Mouse (Mus musculus) layer of hippocampus, postnatal 25 days (tissue): ENCODE results near the gene Reg3a. TPM values are rescaled to one million over a fixed set of nuclear protein-coding genes. Genes with fewer than 3 reads are reported as not detected.
A peak's percentile ranks its signal among the peaks of the same experiment; 100 is the strongest.
"Not testable (repeated sequence)": the region's sequence is repeated elsewhere in the genome, so short reads cannot be mapped to it uniquely, and the experiment has no call there.

Source experiments
- DNase-seq, 2 experiments: peaks; one replicate each; pipeline ENCODE4 v3.0.0; 2022; ENCODE audit warnings: mixed read lengths in 2 of 2, low spot score in 1 of 2; ENCODE audit errors: extremely low spot score in 1 of 2
- total RNA-seq, 2 experiments: library from RNA; stranded (reverse); gene quantifications; 2 replicates each; pipeline ENCODE4 v1.2.3; 2021

Reg3a gene
- not detected for total RNA-seq

DNA sequence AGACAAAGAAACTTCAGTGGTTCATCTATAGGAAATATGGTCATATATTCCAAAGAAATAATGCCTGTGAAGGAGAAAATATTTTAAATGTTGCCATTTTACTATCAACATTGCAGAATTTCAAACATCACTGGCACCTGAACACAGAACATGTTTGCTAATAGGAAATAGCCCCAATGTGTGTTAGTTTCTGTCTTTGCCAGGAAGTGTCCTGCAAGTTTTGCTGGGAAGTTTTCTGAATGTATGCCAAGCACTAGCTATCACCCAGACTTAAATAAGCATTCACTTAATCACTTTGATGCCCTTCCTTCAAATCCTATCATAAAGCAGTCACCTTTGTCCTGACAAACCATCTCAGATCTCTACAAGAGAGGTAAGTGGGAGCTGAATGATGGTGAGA lies at the start of gene Reg3a:
Gene Reg3a (plus strand): TSS at position 301 of the 400 bp plus-strand sequence.
- no peak for DNase-seq

DNA sequence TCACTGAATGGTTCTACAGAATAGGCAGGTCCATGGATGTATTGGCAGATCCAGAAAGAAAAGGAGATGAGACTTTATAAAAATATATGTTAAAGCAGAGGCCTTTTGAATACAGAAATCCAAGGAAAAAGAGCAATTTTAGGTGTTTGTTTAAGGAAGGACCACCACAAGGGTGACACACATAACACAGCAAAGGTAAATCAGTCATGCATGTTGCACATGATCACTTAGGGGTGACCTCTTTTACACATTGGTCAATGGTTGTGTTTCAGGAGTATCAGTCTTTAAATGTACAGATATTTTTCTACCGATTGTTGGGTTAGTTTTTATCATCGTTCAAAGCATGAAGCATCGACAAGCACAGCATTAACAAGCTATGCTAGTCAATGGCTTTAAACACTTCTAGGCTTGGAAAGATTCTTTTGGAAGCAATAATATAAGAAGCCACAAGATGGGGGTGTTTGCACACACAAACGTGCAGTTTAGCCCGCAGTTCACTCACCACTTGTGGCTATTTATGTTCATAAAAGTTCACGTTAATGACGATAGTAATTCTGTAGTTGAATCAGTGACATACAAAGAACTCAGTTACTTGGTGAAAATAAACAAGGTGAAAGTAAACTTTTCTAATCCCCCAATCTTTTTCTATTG lies 48.5 kb upstream of the Reg3a start:
- DNase-seq, result peak in 1 of 2 experiments; percentile 9

DNA sequence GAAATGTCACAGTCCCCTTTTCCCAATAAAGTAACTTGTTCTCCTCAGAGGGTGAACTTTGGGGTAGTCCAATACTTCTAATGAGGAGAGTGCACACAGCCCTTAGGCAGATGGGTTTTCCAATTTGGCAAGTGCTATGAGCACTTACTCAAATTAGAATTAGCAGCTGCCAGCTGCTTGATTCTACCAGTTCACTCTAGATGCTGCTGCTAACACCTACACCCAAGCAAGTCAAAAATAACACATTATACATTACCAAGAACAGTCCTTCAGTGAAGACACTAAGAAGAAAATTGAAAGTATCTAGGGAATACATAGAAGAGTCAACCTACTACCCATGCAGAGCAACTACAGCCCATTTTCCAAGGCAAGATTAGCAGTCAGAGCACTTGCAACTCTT lies 40.2 kb upstream of the Reg3a start:
- no peak for DNase-seq

DNA sequence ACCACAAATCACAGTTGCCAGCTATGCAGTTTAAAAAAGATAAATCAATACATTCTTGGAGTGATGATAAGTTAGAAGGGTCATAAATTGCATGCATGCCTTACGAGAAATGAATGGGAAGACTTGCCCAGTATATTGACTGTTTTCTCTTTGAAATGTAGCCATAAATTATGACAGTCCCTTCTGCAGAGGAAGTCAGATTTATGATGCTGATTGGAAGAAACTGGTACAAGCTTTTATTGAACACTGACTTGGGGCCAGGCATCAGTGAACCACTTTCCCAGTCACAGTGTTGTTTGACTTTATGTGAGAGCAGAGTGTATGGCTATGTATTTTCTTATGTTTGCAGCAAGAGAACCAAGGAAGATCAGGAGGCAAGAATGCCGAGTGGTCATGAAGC lies 38.8 kb upstream of the Reg3a start:
- DNase-seq, result no peak

DNA sequence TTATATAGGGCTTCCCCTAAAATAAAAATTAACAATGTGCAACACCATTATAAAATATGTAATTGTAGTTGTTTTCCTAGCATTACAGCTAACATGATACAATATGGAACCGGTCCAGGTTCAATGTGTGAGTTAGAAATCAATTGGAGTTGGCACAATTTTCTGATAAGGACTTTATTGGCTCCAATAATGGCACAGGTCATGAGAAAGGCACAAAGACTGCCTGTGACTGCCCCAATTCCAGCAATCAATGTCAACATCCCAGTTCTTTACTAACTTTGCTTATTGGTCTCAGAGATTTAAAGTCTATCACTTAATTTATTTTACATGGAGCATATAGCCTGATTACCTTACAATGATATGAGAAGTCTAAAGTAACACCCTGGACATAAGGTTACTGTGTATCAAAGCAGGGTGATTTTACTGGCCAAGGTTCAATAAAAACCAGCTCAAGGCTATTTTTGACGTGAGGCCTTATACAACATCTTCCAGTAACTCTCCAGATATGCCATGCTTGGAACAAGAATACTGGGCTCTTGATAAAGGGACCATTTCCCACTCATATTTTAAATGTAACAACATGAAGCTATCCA lies 18.4 kb upstream of the Reg3a start:
- DNase-seq, result no peak

DNA sequence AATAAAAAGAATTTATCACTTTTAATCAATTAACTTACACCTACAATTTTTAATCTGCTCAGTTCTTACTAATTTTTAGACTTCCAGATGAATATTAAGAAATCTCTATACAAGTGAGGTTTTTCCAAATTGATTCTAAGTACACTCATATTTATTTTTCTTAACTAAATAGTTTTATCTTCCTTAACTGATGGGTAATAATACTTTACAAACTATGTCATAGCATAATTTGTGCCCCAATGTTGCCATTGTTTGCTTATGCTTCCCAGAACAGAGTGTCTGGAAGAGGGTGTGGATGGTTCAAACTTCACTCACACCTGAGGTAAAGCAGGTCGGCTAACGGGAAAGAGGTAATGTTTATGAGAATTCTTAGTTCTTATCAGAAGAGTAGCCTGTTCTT lies 10.2 kb upstream of the Reg3a start, which contains the start of gene Reg3b:
Gene Reg3b (plus strand): TSS at position 301 of the 400 bp plus-strand sequence.
- no peak for DNase-seq

DNA sequence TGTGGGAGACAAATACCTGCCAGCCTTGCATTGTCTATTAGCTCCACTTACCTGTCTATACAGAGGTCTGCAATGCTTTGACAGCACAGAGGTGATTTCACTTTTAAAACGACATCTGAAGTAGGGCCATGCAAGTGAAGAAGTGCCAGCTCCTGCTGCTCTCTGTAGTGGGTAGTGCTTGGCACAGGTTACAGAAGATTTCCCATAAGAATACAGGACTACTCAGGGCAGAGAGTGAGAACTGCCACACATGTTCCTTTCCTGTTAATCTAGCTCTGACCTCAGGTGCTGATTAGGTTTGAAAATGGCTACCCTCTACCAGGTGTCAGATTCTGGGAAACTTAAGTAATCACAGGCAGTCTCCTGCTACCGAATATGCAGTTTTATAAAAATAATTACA lies 1.7 kb upstream of the Reg3a start, which contains the start of gene Reg3d:
Gene Reg3d (minus strand): TSS at position 101 of the 400 bp plus-strand sequence.
- DNase-seq, result no peak

DNA sequence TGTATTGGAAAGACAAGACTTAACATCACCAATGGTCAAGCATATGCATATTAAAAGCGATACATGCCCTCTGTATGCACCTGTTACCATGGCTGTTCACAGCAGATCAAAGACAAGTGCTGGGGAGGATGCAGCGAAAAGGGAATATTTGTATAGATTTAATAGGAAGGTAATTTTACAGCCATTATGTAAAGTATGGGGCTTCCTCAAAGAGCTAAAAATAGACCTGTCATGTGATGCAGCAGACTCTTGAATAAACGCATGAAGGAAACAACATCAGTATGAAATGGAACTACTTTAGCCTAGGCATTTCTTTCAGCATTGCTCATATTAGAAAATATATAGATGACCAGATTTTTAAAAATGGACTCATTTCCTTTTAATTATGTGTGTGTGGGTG lies 5.1 kb downstream of the Reg3a start:
- no peak for DNase-seq

DNA sequence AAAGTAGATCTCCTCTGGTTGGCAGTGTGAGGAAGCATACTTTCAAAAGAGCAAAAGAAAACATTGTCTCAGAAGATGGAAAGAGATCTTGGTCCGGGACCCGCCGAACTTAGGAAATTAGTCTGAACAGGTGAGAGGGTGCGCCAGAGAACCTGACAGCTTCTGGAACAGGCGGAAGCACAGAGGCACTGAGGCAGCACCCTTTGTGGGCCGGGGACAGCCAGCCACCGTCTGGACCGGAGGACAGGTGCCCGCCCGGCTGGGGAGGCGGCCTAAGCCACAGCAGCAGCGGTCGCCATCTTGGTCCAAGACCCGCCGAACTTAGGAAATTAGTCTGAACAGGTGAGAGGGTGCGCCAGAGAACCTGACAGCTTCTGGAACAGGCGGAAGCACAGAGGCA lies 14.8 kb downstream of the Reg3a start, which contains the start of gene Reg2:
Gene Reg2 (plus strand): TSS at position 301 of the 400 bp plus-strand sequence.
- not testable (repeated sequence) for DNase-seq

DNA sequence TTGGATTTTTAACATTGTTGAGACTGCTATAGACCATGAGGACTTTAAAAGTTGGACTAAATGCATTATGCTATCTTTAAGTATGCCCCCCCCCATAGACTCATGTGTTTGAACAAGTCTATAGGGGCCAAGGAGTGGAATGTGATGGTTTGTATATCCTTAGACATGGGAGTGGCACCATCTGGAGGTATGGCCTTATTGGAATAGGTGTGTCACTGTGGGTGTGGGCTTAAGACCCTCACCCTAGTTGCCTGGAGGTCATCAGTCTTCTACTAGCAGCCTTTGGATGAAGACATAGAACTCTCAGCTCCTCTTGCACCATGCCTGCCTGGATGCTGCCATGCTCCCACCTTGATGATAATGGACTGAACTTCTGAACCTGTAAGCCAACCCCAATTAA lies 41.9 kb downstream of the Reg3a start, which contains the start of gene Reg1:
Gene Reg1 (plus strand): TSS at position 301 of the 400 bp plus-strand sequence.
- not testable (repeated sequence) for DNase-seq

DNA sequence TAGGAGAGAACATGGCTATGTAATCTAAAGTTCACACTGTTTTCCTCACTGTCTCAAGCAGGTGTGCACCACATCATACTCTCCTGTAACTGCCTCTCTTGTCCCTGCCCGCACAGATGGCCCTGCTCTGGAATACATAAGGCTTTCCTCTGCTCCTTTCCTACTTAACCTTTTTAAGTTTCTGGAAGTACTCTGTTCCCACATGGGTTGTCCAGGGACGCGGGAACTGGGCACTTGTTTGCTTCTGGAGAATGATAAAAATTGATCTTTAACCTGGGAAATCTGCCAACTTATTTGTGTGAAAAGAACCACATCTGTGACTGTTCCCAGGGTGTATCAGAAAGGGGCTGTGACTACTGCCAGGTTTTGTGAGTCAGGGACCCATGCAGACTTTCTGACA lies 45.0 kb downstream of the Reg3a start:
- no peak for DNase-seq

Other genes starting within 250 kb of the Reg3a start
- not detected for gene Reg3b, start 10.1 kb upstream of the Reg3a start, total RNA-seq
- not detected for gene Reg3d, start 1.8 kb upstream of the Reg3a start, total RNA-seq
- not detected for gene Reg2, start 14.9 kb downstream of the Reg3a start, total RNA-seq
- gene Reg1, start 42.0 kb downstream of the Reg3a start, total RNA-seq, result not detected
- gene Reg3g, start 88.2 kb downstream of the Reg3a start, total RNA-seq, result not detected